Mouse (Mus musculus) skeletal muscle tissue, adult 2 months (tissue): ENCODE data around the gene Psg22.
"Not testable (repeated sequence)": the region's sequence is repeated elsewhere in the genome, so short reads cannot be mapped to it uniquely, and the experiment has no call there.

Experiments used
- DNase-seq: peaks from one replicate; pipeline ENCODE4 v3.0.0-alpha.2; 2012; ENCODE audit warnings: low read depth, low spot score

Gene Psg22

DNA sequence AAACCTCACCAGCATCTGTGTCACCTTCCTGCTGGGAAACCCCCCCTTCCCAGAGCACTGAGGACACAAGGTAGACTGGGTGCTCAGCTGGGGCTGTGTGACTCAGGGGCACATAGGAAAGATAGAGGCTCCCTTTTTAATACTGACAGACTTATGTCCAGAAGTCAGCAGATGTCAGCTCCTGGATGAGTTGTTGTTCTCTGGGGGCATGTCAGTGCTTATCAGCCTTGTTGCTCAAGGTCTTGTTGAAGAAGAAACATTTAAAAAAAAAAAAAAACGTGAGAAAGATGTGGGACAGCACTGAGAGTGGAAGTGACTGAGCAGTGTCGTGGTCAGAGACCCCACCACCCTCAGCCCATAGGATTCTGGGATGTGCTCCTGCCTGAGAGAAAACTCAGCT is at the start of gene Psg22:
Gene Psg22 (plus strand): TSS at position 301 of the 400 bp plus-strand sequence.
- DNase-seq, result no peak

GRCm38 (mm10) chr7:18679772-18680171 is 38.1 kb upstream of the Psg22 start:
- DNase-seq, result no peak

DNA sequence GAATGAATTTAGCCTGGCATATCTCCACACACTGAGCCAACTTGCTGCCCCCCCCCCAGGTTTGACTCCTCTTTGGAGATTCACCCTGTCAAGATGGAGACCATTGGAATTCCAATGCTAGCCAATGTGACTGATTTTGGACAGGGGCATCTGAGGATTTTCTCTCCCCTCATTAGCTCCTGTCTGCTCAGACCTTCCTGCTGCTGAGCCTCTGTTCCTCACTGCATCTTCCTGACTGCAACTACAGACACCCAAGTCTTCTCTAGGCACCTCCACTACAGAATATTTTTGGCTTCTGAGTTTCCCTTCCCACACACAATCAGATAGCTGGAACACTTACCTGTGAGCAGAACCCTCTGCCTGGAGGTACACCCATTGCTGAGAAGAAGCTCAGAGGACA is 32.3 kb upstream of the Psg22 start:
- no peak for DNase-seq

GRCm38 (mm10) chr7:18686085-18686484 is 31.8 kb upstream of the Psg22 start, which contains the start of gene Psg20:
Gene Psg20, minus strand, starts transcription at chr7:18686185.
- DNase-seq, result no peak

- DNase-seq, result not testable (repeated sequence)
Observed at GRCm38 (mm10) chr7:18710331-18710730, 7.6 kb upstream of the Psg22 start.

- DNase-seq, result no peak
Observed at GRCm38 (mm10) chr7:18710846-18711245, 7.0 kb upstream of the Psg22 start.

- DNase-seq, result peak; percentile 10
Observed at GRCm38 (mm10) chr7:18715546-18715945, 2.3 kb upstream of the Psg22 start.

GRCm38 (mm10) chr7:18724001-18724400 is 6.1 kb downstream of the Psg22 start:
- DNase-seq, result no peak

DNA sequence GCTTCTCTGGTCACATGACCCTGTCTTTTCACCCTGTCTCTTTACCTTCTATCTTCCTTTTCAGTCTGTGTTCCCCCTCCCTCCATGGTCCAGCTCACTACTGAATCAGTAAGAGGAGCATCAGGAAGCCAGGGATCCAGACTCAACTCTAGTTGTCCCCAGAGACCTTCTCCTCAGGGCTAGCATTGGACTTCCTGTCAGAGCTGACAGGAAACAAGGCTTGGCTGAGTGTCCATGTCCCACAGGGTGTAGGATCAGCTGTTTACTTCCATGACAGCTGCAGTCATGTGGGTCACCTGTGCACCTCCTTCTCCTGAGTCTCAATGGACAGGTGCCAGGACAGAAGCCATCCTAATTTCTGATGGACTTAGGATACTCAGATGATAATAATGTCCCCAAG is 8.0 kb downstream of the Psg22 start:
- DNase-seq, result not testable (repeated sequence)

DNA sequence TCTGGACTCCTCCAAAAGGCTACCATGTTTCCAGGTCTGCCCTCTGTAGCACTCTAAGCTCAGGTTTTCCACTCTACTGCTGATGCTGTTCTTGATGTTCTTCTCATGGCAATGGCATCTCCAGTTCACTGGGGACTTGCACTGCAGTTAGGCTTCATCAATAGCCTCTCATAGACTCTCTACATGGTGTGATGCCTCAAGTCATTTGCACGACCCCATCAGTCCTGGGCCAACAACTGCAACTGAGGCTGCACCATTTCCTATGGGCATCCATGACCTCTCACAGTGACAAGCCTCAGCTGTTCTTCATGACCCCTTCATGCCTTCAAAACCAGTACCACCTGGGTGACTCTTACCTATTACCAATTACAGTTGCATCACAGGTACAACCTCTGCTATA is 10.5 kb downstream of the Psg22 start:
- DNase-seq, result no peak

DNA sequence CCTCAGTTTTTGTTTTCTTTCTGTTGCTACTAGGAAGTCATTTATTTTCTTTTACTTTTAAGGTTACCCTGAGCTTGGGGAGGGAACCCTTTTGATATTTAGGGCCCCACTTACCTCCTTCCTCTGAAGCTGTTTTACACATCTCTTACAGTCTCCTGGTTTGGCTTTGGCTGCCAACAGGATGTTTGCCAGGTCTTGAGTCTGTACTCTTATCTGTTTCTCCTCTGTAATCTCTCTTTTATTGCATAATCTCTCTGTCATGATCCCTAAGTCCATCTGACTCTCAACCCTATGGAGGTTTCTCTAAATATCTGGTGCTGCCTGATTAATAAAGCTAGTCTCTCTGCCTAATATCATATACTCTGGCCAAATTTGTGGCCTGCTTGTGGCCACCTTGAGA is 15.2 kb downstream of the Psg22 start:
- DNase-seq, result no peak

- no peak for DNase-seq
Observed at GRCm38 (mm10) chr7:18734451-18734850, 16.6 kb downstream of the Psg22 start.

DNA sequence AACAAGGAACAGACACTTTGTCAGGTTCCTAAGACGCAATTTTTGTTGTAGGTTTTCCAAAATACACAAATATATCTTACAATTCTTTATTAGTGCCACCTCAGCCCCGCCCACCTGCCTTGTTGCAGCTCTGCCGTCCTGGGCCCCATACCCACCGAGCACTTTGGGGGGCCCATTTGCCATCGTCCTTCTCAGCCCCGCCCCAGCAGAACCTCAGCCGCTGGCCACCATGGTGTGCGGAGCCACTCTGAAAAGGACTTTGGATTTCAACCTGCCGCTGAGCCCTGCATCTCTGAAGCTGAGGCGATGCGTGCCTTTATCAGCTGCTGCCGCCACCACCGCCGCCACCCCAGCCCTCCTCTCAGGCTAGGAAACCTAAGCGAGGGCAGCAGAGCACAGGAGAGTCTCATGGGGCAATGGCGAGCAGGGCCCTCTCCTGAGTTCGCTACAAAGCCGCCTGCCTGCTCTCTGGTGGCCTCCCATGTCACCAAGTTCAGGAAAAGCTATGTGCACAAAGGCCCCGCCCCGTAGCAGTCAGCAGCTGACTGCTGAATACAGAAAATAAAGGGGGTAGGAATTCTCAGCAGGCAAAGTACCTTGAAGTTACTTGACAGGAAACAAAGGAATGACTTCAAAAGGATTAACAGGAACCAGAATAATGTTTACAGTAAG is 28.4 kb downstream of the Psg22 start:
- no peak for DNase-seq

DNA sequence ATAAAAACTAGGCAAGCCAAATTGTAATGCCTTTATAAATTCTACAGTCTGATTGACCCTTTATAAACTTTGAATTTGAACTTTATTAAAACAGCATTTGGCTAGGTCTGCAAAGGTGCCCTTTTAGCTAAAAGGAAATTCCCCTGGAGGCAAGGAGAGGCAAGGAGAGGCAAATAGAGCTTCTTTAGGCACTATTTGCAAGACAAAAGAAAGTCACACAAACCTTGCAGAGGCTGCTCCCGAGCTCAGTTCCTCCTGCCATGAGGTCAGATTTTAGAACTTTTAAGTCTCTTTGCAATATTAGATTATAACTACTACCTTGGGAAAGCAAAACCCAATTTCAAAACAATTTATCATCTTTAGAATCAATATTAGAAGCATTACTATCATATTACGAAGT is 29.5 kb downstream of the Psg22 start:
- not testable (repeated sequence) for DNase-seq

DNA sequence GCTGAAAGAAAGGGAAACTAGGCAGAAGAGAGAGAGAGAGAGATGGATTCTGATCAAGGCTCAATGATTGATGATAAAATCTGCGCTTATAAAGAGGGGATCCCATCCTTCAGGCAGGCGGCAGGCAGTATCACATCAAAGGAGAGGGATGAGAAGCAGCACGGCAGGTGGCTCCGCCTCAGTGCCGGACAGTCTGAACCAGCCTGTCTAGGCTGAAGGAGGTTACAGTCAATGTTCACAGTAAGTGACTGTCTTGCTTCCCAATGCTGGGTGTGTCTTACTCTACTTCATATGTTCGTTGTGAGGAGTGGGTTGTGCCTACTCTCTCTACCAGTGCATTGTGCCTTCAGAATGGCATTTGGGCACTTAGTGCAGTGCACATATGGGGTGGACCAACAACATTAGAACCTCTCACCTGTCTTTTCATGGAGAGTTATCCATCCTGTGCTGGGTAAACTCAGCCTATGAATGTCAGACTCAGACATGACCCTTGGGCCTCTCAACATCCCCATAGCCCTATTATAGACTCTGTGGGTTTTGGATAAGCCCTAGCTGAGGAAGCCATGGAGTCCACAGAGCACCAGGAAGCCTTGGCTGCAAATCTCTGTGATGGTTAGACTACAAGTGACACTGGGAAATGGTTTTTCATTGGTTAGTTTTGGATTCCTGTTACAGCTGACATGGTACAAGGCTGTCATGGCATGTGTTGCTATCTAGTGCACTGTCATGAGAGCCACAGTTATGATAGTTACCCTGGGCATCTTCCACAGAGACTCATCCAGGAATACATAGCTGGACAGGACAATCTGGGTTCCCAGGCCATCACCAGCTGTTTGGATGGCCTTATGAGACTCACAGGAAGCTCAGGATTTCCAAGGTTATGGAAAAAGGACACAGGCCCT is 31.4 kb downstream of the Psg22 start:
- no peak for DNase-seq

- DNase-seq, result peak; percentile 32
Observed at GRCm38 (mm10) chr7:18749896-18750477, 32.1 kb downstream of the Psg22 start.

- not testable (repeated sequence) for DNase-seq
Observed at GRCm38 (mm10) chr7:18760152-18760551, 42.3 kb downstream of the Psg22 start.

- not testable (repeated sequence) for DNase-seq
Observed at GRCm38 (mm10) chr7:18762885-18763284, 45.0 kb downstream of the Psg22 start.
